Mouse (Mus musculus) macrophage (primary cell): ENCODE results near the gene Nrxn2. TPM values are rescaled to one million over a fixed set of nuclear protein-coding genes. Genes with fewer than 3 reads are reported as not detected.

Experiments used
- H3K27ac ChIP-seq: fragments of 350-480 bp; formaldehyde crosslinking; 2 replicates; pipeline ENCODE4 v1.9.0; 2021
- H3K36me3 ChIP-seq: fragments of 350-480 bp; formaldehyde crosslinking; 2 replicates; pipeline ENCODE4 v1.9.0; 2021; ENCODE audit errors: inconsistent target
- H3K4me3 ChIP-seq: fragments of 350-480 bp; formaldehyde crosslinking; 2 replicates; pipeline ENCODE4 v1.9.0; 2021; ENCODE audit errors: inconsistent target
- H3K79me2 ChIP-seq: fragments of 350-480 bp; formaldehyde crosslinking; 2 replicates; pipeline ENCODE4 v1.9.0; 2021; ENCODE audit errors: inconsistent target
- WGBS: methylation state at CpG from one replicate; pipeline ENCODE4 v1.1.7; 2026; ENCODE audit warnings: inconsistent platforms; ENCODE audit not compliant: missing documents; 5-methylcytosine and 5-hydroxymethylcytosine counted together
- polyA plus RNA-seq: library from polyadenylated mRNA; stranded (reverse); fragments of 250-400 nt; gene quantifications from 3 replicates; pipeline ENCODE4 v1.2.4, GENCODE M21; 2018; ENCODE audit warnings: inconsistent platforms
- total RNA-seq, 78 experiments: library from RNA; depleted of rRNA; stranded (reverse); fragments of 250-400 nt; gene quantifications; 1 replicate in 9 of 78; 2 replicates in 24 of 78; 3 replicates in 43 of 78; 4 replicates in 2 of 78; pipeline ENCODE4 v1.2.4; 2018; ENCODE audit warnings: inconsistent platforms in 56 of 78

Nrxn2 gene
- total RNA-seq (2018; cell fraction: chromatin; rRNA removed) = under 1 TPM in 5 of 26 experiments, not detected in 21; 0.18 to 0.75 (median 0.64) TPM
- under 1 TPM in 24 of 26 experiments, not detected in 2; 0.03 to 0.55 (median 0.13) TPM for total RNA-seq (2018; cell fraction: cytosol; rRNA removed)
- 1 to 10 TPM in 3 of 26 experiments, under 1 TPM in 6, not detected in 17; 0.12 to 1.7 (median 0.96) TPM for total RNA-seq (2018; cell fraction: nucleus; rRNA removed)
- polyA plus RNA-seq = not detected in 3 replicates

GRCm38 (mm10) chr19:6418233-6418879 is at the start of gene Nrxn2:
TSS of gene Nrxn2 (plus strand) at chr19:6418731.
- Histone ChIP-seq H3K79me2 (no peaks in the 10 kb centered on the region), H3K36me3 (no peaks in the 10 kb centered on the region), H3K4me3 (no peak within 1 kb of the TSS), H3K27ac (no peak within 1 kb of the TSS)
- 2% methylated on average over 46 of the region's 46 CpGs for WGBS

- 30% methylated on average over 1 of the region's 2 CpGs for WGBS
- Histone ChIP-seq H3K79me2 (peaks cover 93% of the 10 kb centered on the region), H3K27ac (peak overlapping the region; percentile 43; the same call in 1 of the 2 replicates), H3K36me3 (peaks cover 88% of the 10 kb centered on the region), H3K4me3 (no peak overlapping the region)
Measured at GRCm38 (mm10) chr19:6370175-6370574, 48.4 kb upstream of the Nrxn2 start.

GRCm38 (mm10) chr19:6372433-6372832 is 46.1 kb upstream of the Nrxn2 start:
- WGBS = 98% methylated on average over 3 of the region's 3 CpGs
- H3K27ac ChIP-seq = no peak overlapping the region

GRCm38 (mm10) chr19:6373539-6374400 is 44.8 kb upstream of the Nrxn2 start:
- Histone ChIP-seq H3K79me2 (peaks cover 57% of the 10 kb centered on the region), H3K4me3 (no peak overlapping the region), H3K36me3 (peaks cover 80% of the 10 kb centered on the region), H3K27ac (no peak overlapping the region)
- 52% methylated on average over 12 of the region's 12 CpGs for WGBS

More at GRCm38 (mm10) chr19:6372433-6372832, 46.1 kb upstream of the Nrxn2 start:
- Histone ChIP-seq H3K36me3 (peaks cover 82% of the 10 kb centered on the region), H3K79me2 (peaks cover 71% of the 10 kb centered on the region), H3K4me3 (no peak overlapping the region)

- no peak overlapping the region for H3K4me3 ChIP-seq
- no peak overlapping the region for H3K27ac ChIP-seq
- WGBS = 96% methylated on average over 8 of the region's 10 CpGs
- H3K36me3 ChIP-seq = peaks cover 74% of the 10 kb centered on the region
- H3K79me2 ChIP-seq = peaks cover 49% of the 10 kb centered on the region
Measured at GRCm38 (mm10) chr19:6374571-6374970, 44.0 kb upstream of the Nrxn2 start.

GRCm38 (mm10) chr19:6375423-6376254 is 42.9 kb upstream of the Nrxn2 start:
- 94% methylated on average over 30 of the region's 42 CpGs for whole genome bisulfite sequencing
- Histone ChIP-seq H3K79me2 (peaks cover 43% of the 10 kb centered on the region), H3K36me3 (peaks cover 71% of the 10 kb centered on the region), H3K4me3 (no peak overlapping the region), H3K27ac (no peak overlapping the region)

- no peak overlapping the region for H3K27ac ChIP-seq
- peaks cover 65% of the 10 kb centered on the region for H3K36me3 ChIP-seq
- H3K79me2 ChIP-seq = peaks cover 37% of the 10 kb centered on the region
- WGBS = 91% methylated on average over 14 of the region's 14 CpGs
- H3K4me3 ChIP-seq = no peak overlapping the region
Measured at GRCm38 (mm10) chr19:6376255-6376564, 42.3 kb upstream of the Nrxn2 start.

GRCm38 (mm10) chr19:6376643-6377042 is 41.9 kb upstream of the Nrxn2 start:
- peaks cover 33% of the 10 kb centered on the region for H3K79me2 ChIP-seq
- no peak overlapping the region for H3K4me3 ChIP-seq
- peaks cover 61% of the 10 kb centered on the region for H3K36me3 ChIP-seq
- 73% methylated on average over 2 of the region's 2 CpGs for WGBS
- H3K27ac ChIP-seq = no peak overlapping the region

GRCm38 (mm10) chr19:6377327-6378040 is 41.0 kb upstream of the Nrxn2 start:
- WGBS = 96% methylated on average over 11 of the region's 11 CpGs
- H3K36me3 ChIP-seq = peaks cover 52% of the 10 kb centered on the region
- H3K79me2 ChIP-seq = peaks cover 25% of the 10 kb centered on the region; the same call in 1 of the 2 replicates
- H3K27ac ChIP-seq = no peak overlapping the region
- H3K4me3 ChIP-seq = no peak overlapping the region

- Histone ChIP-seq H3K4me3 (no peak overlapping the region), H3K79me2 (no peaks in the 10 kb centered on the region; the same call in 1 of the 2 replicates), H3K36me3 (peaks cover 29% of the 10 kb centered on the region), H3K27ac (no peak overlapping the region)
- 93% methylated on average over 9 of the region's 9 CpGs for WGBS
Measured at GRCm38 (mm10) chr19:6380411-6381166, 37.9 kb upstream of the Nrxn2 start.

- WGBS = 94% methylated on average over 5 of the region's 5 CpGs
- H3K79me2 ChIP-seq = no peaks in the 10 kb centered on the region; the same call in 1 of the 2 replicates
- no peak overlapping the region for H3K4me3 ChIP-seq
- no peak overlapping the region for H3K27ac ChIP-seq
- H3K36me3 ChIP-seq = peaks cover 25% of the 10 kb centered on the region
Measured at GRCm38 (mm10) chr19:6381238-6381637, 37.3 kb upstream of the Nrxn2 start.

GRCm38 (mm10) chr19:6382323-6382924 is 36.1 kb upstream of the Nrxn2 start:
- Histone ChIP-seq H3K4me3 (no peak overlapping the region), H3K36me3 (peaks cover 13% of the 10 kb centered on the region; the same call in 1 of the 2 replicates), H3K27ac (no peak overlapping the region), H3K79me2 (no peaks in the 10 kb centered on the region)
- 45% methylated on average over 4 of the region's 4 CpGs for WGBS

- Histone ChIP-seq H3K27ac (no peak overlapping the region), H3K36me3 (0 out of 2 replicates have a peak, but pooled peaks cover 5% of the 10 kb centered on the region), H3K4me3 (no peak overlapping the region), H3K79me2 (no peaks in the 10 kb centered on the region)
- 48% methylated on average over 5 of the region's 5 CpGs for WGBS
Measured at GRCm38 (mm10) chr19:6383470-6383869, 35.1 kb upstream of the Nrxn2 start.
